19 mouse cellular contexts compared by ENCODE assay signal in genomic region chr16:22767405-22767804, GRCm38 (mm10). TPM values are rescaled to one million over a fixed set of nuclear protein-coding genes. Genes with fewer than 3 reads are reported as not detected.
DNase-seq lines count a peak whose midpoint lies in the region; ATAC-seq and TF ChIP-seq lines count a peak whose summit lies in the region.
"Had no signal": no experiment of that assay in that cellular context is flagged by ENCODE, and none has a peak within 500 bp of the region (broad histone marks: within the 10 kb centered on the region; RNA-seq: fewer than 3 reads in every experiment).

No protein-coding gene starts in this region.

- no peaks in the 10 kb centered on the region for H3K79me2 ChIP-seq in CH12.LX (replicated peaks; ENCODE audit: control insufficient read depth, extremely low read depth, insufficient read depth, poor library complexity, severe bottlenecking)

- no peaks in the 10 kb centered on the region for H3K9me3 ChIP-seq in kidney, embryonic 14.5 days (ENCODE audit: control insufficient read depth, low read length)
- no peaks in the 10 kb centered on the region for H3K9me3 ChIP-seq in CH12.LX (replicated peaks; ENCODE audit: low read length)
- H3K9me3 ChIP-seq in hindbrain, postnatal 0 days (ENCODE audit: low read length): no peaks in the 10 kb centered on the region
- H3K9me3 ChIP-seq: hindbrain, embryonic 10.5 days; intestine, embryonic 15.5 days; limb, embryonic 12.5 days; midbrain, embryonic 13.5 days had no signal

- in situ Hi-C loops in CH12.LX (cut with MboI; ENCODE audit: low pct_ligation_motif_present, low pct_unique_long_range_greater_than_20kb, low sequenced_read_pairs): no loop called here

- no peak for TF ChIP-seq EP300 in CH12.LX (IDR thresholded peaks at IDR 0.05; ENCODE audit: low read length)

- no peaks in the 10 kb centered on the region for H3K27me3 ChIP-seq in kidney, embryonic 14.5 days (ENCODE audit: control insufficient read depth, insufficient read depth, low read length)
- no peaks in the 10 kb centered on the region for H3K27me3 ChIP-seq in CH12.LX (replicated peaks)
- H3K27me3 ChIP-seq in hindbrain, postnatal 0 days (ENCODE audit: insufficient read depth, low read length): no peaks in the 10 kb centered on the region
- H3K27me3 ChIP-seq: intestine, embryonic 15.5 days; limb, embryonic 12.5 days; midbrain, embryonic 13.5 days had no signal

- dilution Hi-C loops in CH12.LX (cut with MboI; ENCODE audit: extremely low pct_ligation_motif_present, extremely low pct_unique_long_range_greater_than_20kb, low sequenced_read_pairs): no loop called here

- no peaks in the 10 kb centered on the region for H3K4me1 ChIP-seq in kidney, embryonic 14.5 days (ENCODE audit: control insufficient read depth, insufficient read depth, low read length)
- H3K4me1 ChIP-seq in CH12.LX (ENCODE audit: control insufficient read depth in 1 of 2, insufficient read depth in 2 of 2): no peaks in the 10 kb centered on the region
- H3K4me1 ChIP-seq in hindbrain, postnatal 0 days (ENCODE audit: insufficient read depth, low read length): no peaks in the 10 kb centered on the region
- H3K4me1 ChIP-seq: hindbrain, embryonic 10.5 days; intestine, embryonic 15.5 days; limb, embryonic 12.5 days; midbrain, embryonic 13.5 days had no signal

- no peaks in the 10 kb centered on the region for H3K36me3 ChIP-seq in kidney, embryonic 14.5 days (ENCODE audit: control insufficient read depth, insufficient read depth, low read length)
- no peaks in the 10 kb centered on the region for H3K36me3 ChIP-seq in CH12.LX (replicated peaks in 1 of 2; ENCODE audit: control insufficient read depth in 1 of 2, insufficient read depth in 1 of 2, low read length in 1 of 2)
- H3K36me3 ChIP-seq in hindbrain, postnatal 0 days (ENCODE audit: insufficient read depth, low read length): no peaks in the 10 kb centered on the region
- H3K36me3 ChIP-seq: hindbrain, embryonic 10.5 days; intestine, embryonic 15.5 days; limb, embryonic 12.5 days; midbrain, embryonic 13.5 days had no signal

- H3K27ac ChIP-seq in kidney, embryonic 14.5 days (ENCODE audit: low read depth, low read length): no peak overlapping the region
- no peak overlapping the region for H3K27ac ChIP-seq in CH12.LX (ENCODE audit: insufficient read depth, low read depth)
- no peak overlapping the region for H3K27ac ChIP-seq in hindbrain, postnatal 0 days
- H3K27ac ChIP-seq: hindbrain, embryonic 10.5 days; intestine, embryonic 15.5 days; limb, embryonic 12.5 days; macrophage; midbrain, embryonic 13.5 days had no signal

- no peak for TF ChIP-seq POLR2A in CH12.LX (IDR thresholded peaks at IDR 0.05; ENCODE audit: low read depth, low read length)

- H3K4me2 ChIP-seq in kidney, embryonic 14.5 days (replicated peaks; ENCODE audit: low read depth, low read length): no peak overlapping the region
- no peak overlapping the region for H3K4me2 ChIP-seq in CH12.LX (ENCODE audit: insufficient read depth, low read depth, poor library complexity, severe bottlenecking)
- H3K4me2 ChIP-seq in hindbrain, postnatal 0 days (ENCODE audit: low read depth, low read length): no peak overlapping the region
- H3K4me2 ChIP-seq: intestine, embryonic 15.5 days; limb, embryonic 12.5 days; midbrain, embryonic 13.5 days had no signal

- TF ChIP-seq CTCF in CH12.LX (conservative IDR thresholded peaks at IDR 0.05 in 1 of 2, IDR thresholded peaks at IDR 0.05 in 1 of 2; ENCODE audit: low read depth in 2 of 2, low read length in 2 of 2): peak; percentile 28 to 68; a peak in 3 of 4 replicates
- TF ChIP-seq CTCF in hindbrain, postnatal 0 days (IDR thresholded peaks at IDR 0.05; ENCODE audit: low read depth): no peak

- TF ChIP-seq RAD21 in CH12.LX (IDR thresholded peaks at IDR 0.05; ENCODE audit: low read depth, low read length): peak; percentile 70

- H3K9ac ChIP-seq in kidney, embryonic 14.5 days (ENCODE audit: low read depth, low read length): no peak overlapping the region
- no peak overlapping the region for H3K9ac ChIP-seq in CH12.LX (ENCODE audit: insufficient read depth, low read depth)
- H3K9ac ChIP-seq in hindbrain, postnatal 0 days (replicated peaks; ENCODE audit: low read length): no peak overlapping the region
- H3K9ac ChIP-seq: forebrain, postnatal 0 days; intestine, embryonic 15.5 days; limb, embryonic 12.5 days; midbrain, embryonic 13.5 days had no signal

- 90% methylated on average over 3 of the region's 3 CpGs for WGBS in kidney, embryonic 14.5 days
- WGBS in hindbrain, postnatal 0 days: 90% methylated on average over 3 of the region's 3 CpGs

- no peak for ATAC-seq in kidney, embryonic 14.5 days (ENCODE audit: low FRiP score, low TSS enrichment)
- no peak for ATAC-seq in hindbrain, postnatal 0 days
- ATAC-seq: activated CD4-positive, CD25-positive, alpha-beta regulatory T cell, adult 4 months; intestine, embryonic 15.5 days; midbrain, embryonic 13.5 days had no signal

- peak; percentile 17 for DNase-seq in kidney, adult 9 months
- DNase-seq in 416B (ENCODE audit: low read depth) (peak; percentile 59), CH12.LX (ENCODE audit: extremely low read depth) (peak; percentile 44), adipocyte (ENCODE audit: low spot score) (peak; percentile 53)
- no peak for DNase-seq in hindbrain, postnatal 0 days (ENCODE audit: low spot score)
- DNase-seq in urinary bladder, postnatal 25 days (ENCODE audit: low spot score): no peak
- DNase-seq: forebrain, postnatal 0 days; gastrocnemius, postnatal 10 days; lung, adult 18-20 months had no signal

- no peak overlapping the region for H3K4me3 ChIP-seq in kidney, embryonic 14.5 days (ENCODE audit: low read length)
- no peak overlapping the region for H3K4me3 ChIP-seq in CH12.LX (replicated peaks in 1 of 3; ENCODE audit: low read depth in 2 of 3, low read length in 2 of 3, poor library complexity in 1 of 3)
- H3K4me3 ChIP-seq in hindbrain, postnatal 0 days (ENCODE audit: low read length): no peak overlapping the region
- H3K4me3 ChIP-seq: hindbrain, embryonic 10.5 days; intestine, embryonic 15.5 days; limb, embryonic 12.5 days; midbrain, embryonic 13.5 days had no signal

TF ChIP-seq in CH12.LX, 34 proteins besides CTCF, POLR2A, EP300 and RAD21:
- TF ChIP-seq SMC3 (IDR thresholded peaks at IDR 0.05; ENCODE audit: low read depth, low read length) (peak; percentile 76), MAFK (IDR thresholded peaks at IDR 0.05; ENCODE audit: insufficient replicate concordance, low read length) (0 out of 2 replicates have a peak, but pooled peaks have one; percentile 28), ZC3H11A (IDR thresholded peaks at IDR 0.05; ENCODE audit: low read depth, low read length) (peak; percentile 18; the same call in 1 of the 2 replicates), CHD1 (IDR thresholded peaks at IDR 0.05; ENCODE audit: low read depth, low read length) (no peak)
TF ChIP-seq in CH12.LX: peak in this region for 3.

RNA-seq across cellular contexts. Expression of gene Crygs, which starts 44.0 kb away (rescaled TPM):
- polyA plus RNA-seq in kidney, embryonic 14.5 days (2014; fragmentation: Nextera tagmentation; extraction: Ambion mirVana): 0.26 TPM in 1 of 2 replicates, not detected in the other
- total RNA-seq in CH12.LX (2012; rRNA removed): not detected in 2 replicates
- total RNA-seq in CH12.LX (2014; rRNA removed): not detected in 2 replicates
- not detected in 2 replicates for polyA plus RNA-seq in CH12.LX (2012; ENCODE audit: insufficient read length, low read depth)
- total RNA-seq in hindbrain, postnatal 0 days (2014; rRNA removed): not detected in 2 replicates
- 0.28 and 0.35 TPM in 2 replicates for polyA plus RNA-seq in hindbrain, postnatal 0 days (2015; fragmentation: Nextera tagmentation; extraction: Ambion mirVana)
- total RNA-seq: adrenal gland, postnatal 4 days; forebrain, postnatal 0 days; gastrocnemius, postnatal 10 days; left cerebral cortex, adult 18-20 months had no signal
- polyA plus RNA-seq: activated CD4-positive, CD25-positive, alpha-beta regulatory T cell, adult 4 months; intestine, embryonic 15.5 days; large intestine, adult 2 months; limb, embryonic 12.5 days; macrophage; midbrain, embryonic 13.5 days had no signal

Comparison
In these comparisons a context has a peak if more than half of its experiments do, and no peak if none do; other contexts are left out.
1. DNase-seq: peak in kidney, adult 9 months (single experiment), 416B (single experiment), CH12.LX (single experiment) and adipocyte (single experiment); none in hindbrain, postnatal 0 days (single experiment) and urinary bladder, postnatal 25 days (single experiment).